Mouse (Mus musculus): ENCODE measurements around the gene Actn2. TPM values are rescaled to one million over a fixed set of nuclear protein-coding genes. Genes with fewer than 3 reads are reported as not detected.
A peak's percentile ranks its signal among the peaks of the same experiment; 100 is the strongest.

Actn2 gene
- polyA plus RNA-seq, 1 experiment from 2014 or later: 0.64 TPM

- Histone ChIP-seq H3K4me3 (ENCODE audit: low read depth, low read length) (no peak overlapping the region), H3K36me3 (ENCODE audit: control insufficient read depth, insufficient read depth, low read length) (no peaks in the 10 kb centered on the region), H3K9me3 (ENCODE audit: control insufficient read depth, low read depth, low read length) (no peaks in the 10 kb centered on the region), H3K27me3 (ENCODE audit: control insufficient read depth, insufficient read depth, low read length) (no peaks in the 10 kb centered on the region), H3K4me1 (ENCODE audit: control insufficient read depth, insufficient read depth, low read length) (no peaks in the 10 kb centered on the region), H3K27ac (ENCODE audit: low read length) (no peak overlapping the region), H3K4me2 (replicated peaks; ENCODE audit: low read depth, low read length) (no peak overlapping the region), H3K9ac (replicated peaks; ENCODE audit: low read depth, low read length) (no peak overlapping the region)
- no peak for ATAC-seq (ENCODE audit: insufficient number of reproducible peaks, insufficient read depth, low FRiP score, low read depth)
- 73% methylated on average over 4 of the region's 4 CpGs for WGBS
Observed at GRCm38 (mm10) chr13:12311371-12311770, 29.2 kb downstream of the Actn2 start.

- 75% methylated on average over 3 of the region's 3 CpGs for WGBS
- no peak overlapping the region for H3K27ac ChIP-seq (ENCODE audit: low read length)
- H3K4me1 ChIP-seq (ENCODE audit: control insufficient read depth, insufficient read depth, low read length): no peaks in the 10 kb centered on the region
- no peak overlapping the region for H3K4me2 ChIP-seq (replicated peaks; ENCODE audit: low read depth, low read length)
- H3K9me3 ChIP-seq (ENCODE audit: control insufficient read depth, low read depth, low read length): no peaks in the 10 kb centered on the region
- H3K27me3 ChIP-seq (ENCODE audit: control insufficient read depth, insufficient read depth, low read length): no peaks in the 10 kb centered on the region
- ATAC-seq (ENCODE audit: insufficient number of reproducible peaks, insufficient read depth, low FRiP score, low read depth): peak; percentile 68
- H3K9ac ChIP-seq (replicated peaks; ENCODE audit: low read depth, low read length): no peak overlapping the region
- H3K36me3 ChIP-seq (ENCODE audit: control insufficient read depth, insufficient read depth, low read length): no peaks in the 10 kb centered on the region
- H3K4me3 ChIP-seq (ENCODE audit: low read depth, low read length): no peak overlapping the region
Observed at GRCm38 (mm10) chr13:12309446-12309845, 31.1 kb downstream of the Actn2 start.

DNA sequence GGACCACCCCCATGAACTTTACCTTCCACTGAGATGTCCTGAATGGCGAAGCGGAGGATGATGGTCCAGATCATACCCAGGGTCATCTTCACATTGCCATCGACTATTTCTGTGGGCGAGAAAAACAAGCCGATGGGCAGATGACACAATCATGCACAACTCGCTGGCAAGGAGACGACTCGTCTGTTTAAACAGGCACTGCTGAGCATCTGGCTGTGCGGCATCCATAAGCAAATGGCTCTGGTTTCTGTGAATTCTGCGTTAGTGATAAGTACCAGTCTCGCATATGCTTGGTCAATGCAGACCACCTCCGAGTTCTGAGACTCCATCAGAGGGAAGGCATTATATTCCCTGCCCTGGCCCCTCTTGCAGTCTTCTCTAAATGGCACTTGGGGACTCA is 31.7 kb downstream of the Actn2 start:
- H3K9me3 ChIP-seq (ENCODE audit: control insufficient read depth, low read depth, low read length): no peaks in the 10 kb centered on the region
- no peak overlapping the region for H3K4me2 ChIP-seq (replicated peaks; ENCODE audit: low read depth, low read length)
- no peaks in the 10 kb centered on the region for H3K36me3 ChIP-seq (ENCODE audit: control insufficient read depth, insufficient read depth, low read length)
- ATAC-seq (ENCODE audit: insufficient number of reproducible peaks, insufficient read depth, low FRiP score, low read depth): no peak
- no peaks in the 10 kb centered on the region for H3K4me1 ChIP-seq (ENCODE audit: control insufficient read depth, insufficient read depth, low read length)
- no peak overlapping the region for H3K4me3 ChIP-seq (ENCODE audit: low read depth, low read length)
- H3K9ac ChIP-seq (replicated peaks; ENCODE audit: low read depth, low read length): no peak overlapping the region
- WGBS: 78% methylated on average over 12 of the region's 12 CpGs
- no peak overlapping the region for H3K27ac ChIP-seq (ENCODE audit: low read length)
- H3K27me3 ChIP-seq (ENCODE audit: control insufficient read depth, insufficient read depth, low read length): no peaks in the 10 kb centered on the region

DNA sequence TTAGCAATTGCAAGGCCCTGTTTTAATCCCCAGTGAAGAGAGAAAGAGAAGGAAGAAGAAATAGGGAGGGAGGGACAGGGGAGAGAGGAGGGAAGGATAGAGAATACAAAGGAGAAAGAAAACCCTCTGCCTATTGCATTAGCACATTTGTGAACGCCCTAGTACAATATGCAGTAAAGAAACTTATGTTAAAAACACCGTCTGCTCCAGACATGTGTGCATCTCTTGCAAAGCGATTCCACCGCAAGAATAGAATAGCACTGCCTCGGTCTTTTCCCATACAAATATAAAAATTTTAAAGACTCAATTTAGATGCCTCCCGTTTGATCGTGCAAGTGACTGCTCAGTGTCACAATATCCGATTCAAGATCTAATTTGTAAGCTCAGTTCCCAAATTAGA is 32.1 kb downstream of the Actn2 start:
- 81% methylated on average over 8 of the region's 8 CpGs for WGBS
- no peak for ATAC-seq (ENCODE audit: insufficient number of reproducible peaks, insufficient read depth, low FRiP score, low read depth)
- no peaks in the 10 kb centered on the region for H3K9me3 ChIP-seq (ENCODE audit: control insufficient read depth, low read depth, low read length)

GRCm38 (mm10) chr13:12307286-12307685 is 33.3 kb downstream of the Actn2 start:
- 61% methylated on average over 4 of the region's 4 CpGs for WGBS
- H3K27me3 ChIP-seq (ENCODE audit: control insufficient read depth, insufficient read depth, low read length): no peaks in the 10 kb centered on the region
- no peak for ATAC-seq (ENCODE audit: insufficient number of reproducible peaks, insufficient read depth, low FRiP score, low read depth)

More for the DNA sequence above, 32.1 kb downstream of the Actn2 start:
- H3K4me2 ChIP-seq (replicated peaks; ENCODE audit: low read depth, low read length): no peak overlapping the region
- no peak overlapping the region for H3K4me3 ChIP-seq (ENCODE audit: low read depth, low read length)
- H3K36me3 ChIP-seq (ENCODE audit: control insufficient read depth, insufficient read depth, low read length): no peaks in the 10 kb centered on the region
- no peak overlapping the region for H3K9ac ChIP-seq (replicated peaks; ENCODE audit: low read depth, low read length)
- no peak overlapping the region for H3K27ac ChIP-seq (ENCODE audit: low read length)
- H3K27me3 ChIP-seq (ENCODE audit: control insufficient read depth, insufficient read depth, low read length): no peaks in the 10 kb centered on the region
- no peaks in the 10 kb centered on the region for H3K4me1 ChIP-seq (ENCODE audit: control insufficient read depth, insufficient read depth, low read length)

DNA sequence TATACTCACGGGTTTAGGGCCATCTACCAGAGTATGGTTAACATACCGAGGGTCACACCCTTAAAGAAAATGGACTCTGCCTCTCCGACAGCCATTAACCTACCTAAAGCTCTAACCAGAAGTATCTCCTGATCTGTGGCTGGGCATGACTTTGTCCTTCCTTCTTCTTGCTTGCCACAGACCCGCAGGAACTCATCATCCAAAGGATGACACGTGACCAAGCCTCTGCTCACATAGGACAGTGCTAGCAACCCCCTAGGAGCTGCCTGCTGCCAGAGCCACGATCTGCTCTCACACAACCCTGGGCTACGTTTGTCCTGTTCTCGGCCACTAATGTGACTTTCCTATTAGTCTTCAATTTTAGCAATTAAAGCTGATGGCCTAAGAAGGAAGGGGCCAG is 35.0 kb downstream of the Actn2 start:
- Histone ChIP-seq H3K4me2 (replicated peaks; ENCODE audit: low read depth, low read length) (no peak overlapping the region), H3K9ac (replicated peaks; ENCODE audit: low read depth, low read length) (no peak overlapping the region), H3K27me3 (ENCODE audit: control insufficient read depth, insufficient read depth, low read length) (no peaks in the 10 kb centered on the region), H3K9me3 (ENCODE audit: control insufficient read depth, low read depth, low read length) (no peaks in the 10 kb centered on the region), H3K27ac (ENCODE audit: low read length) (no peak overlapping the region), H3K4me1 (ENCODE audit: control insufficient read depth, insufficient read depth, low read length) (no peaks in the 10 kb centered on the region), H3K36me3 (ENCODE audit: control insufficient read depth, insufficient read depth, low read length) (no peaks in the 10 kb centered on the region), H3K4me3 (ENCODE audit: low read depth, low read length) (no peak overlapping the region)
- no peak for ATAC-seq (ENCODE audit: insufficient number of reproducible peaks, insufficient read depth, low FRiP score, low read depth)
- 87% methylated on average over 8 of the region's 8 CpGs for WGBS

More at GRCm38 (mm10) chr13:12307286-12307685, 33.3 kb downstream of the Actn2 start:
- no peaks in the 10 kb centered on the region for H3K9me3 ChIP-seq (ENCODE audit: control insufficient read depth, low read depth, low read length)
- H3K4me2 ChIP-seq (replicated peaks; ENCODE audit: low read depth, low read length): no peak overlapping the region
- no peak overlapping the region for H3K27ac ChIP-seq (ENCODE audit: low read length)
- H3K4me3 ChIP-seq (ENCODE audit: low read depth, low read length): no peak overlapping the region
- H3K36me3 ChIP-seq (ENCODE audit: control insufficient read depth, insufficient read depth, low read length): no peaks in the 10 kb centered on the region
- H3K4me1 ChIP-seq (ENCODE audit: control insufficient read depth, insufficient read depth, low read length): no peaks in the 10 kb centered on the region
- no peak overlapping the region for H3K9ac ChIP-seq (replicated peaks; ENCODE audit: low read depth, low read length)

- Histone ChIP-seq H3K27ac (ENCODE audit: low read length) (no peak overlapping the region), H3K4me3 (ENCODE audit: low read depth, low read length) (no peak overlapping the region), H3K4me1 (ENCODE audit: control insufficient read depth, insufficient read depth, low read length) (no peaks in the 10 kb centered on the region), H3K4me2 (replicated peaks; ENCODE audit: low read depth, low read length) (no peak overlapping the region), H3K36me3 (ENCODE audit: control insufficient read depth, insufficient read depth, low read length) (no peaks in the 10 kb centered on the region), H3K9me3 (ENCODE audit: control insufficient read depth, low read depth, low read length) (no peaks in the 10 kb centered on the region), H3K27me3 (ENCODE audit: control insufficient read depth, insufficient read depth, low read length) (no peaks in the 10 kb centered on the region), H3K9ac (replicated peaks; ENCODE audit: low read depth, low read length) (no peak overlapping the region)
- 83% methylated on average over 5 of the region's 5 CpGs for WGBS
- no peak for ATAC-seq (ENCODE audit: insufficient number of reproducible peaks, insufficient read depth, low FRiP score, low read depth)
Observed at GRCm38 (mm10) chr13:12304991-12305390, 35.6 kb downstream of the Actn2 start.

DNA sequence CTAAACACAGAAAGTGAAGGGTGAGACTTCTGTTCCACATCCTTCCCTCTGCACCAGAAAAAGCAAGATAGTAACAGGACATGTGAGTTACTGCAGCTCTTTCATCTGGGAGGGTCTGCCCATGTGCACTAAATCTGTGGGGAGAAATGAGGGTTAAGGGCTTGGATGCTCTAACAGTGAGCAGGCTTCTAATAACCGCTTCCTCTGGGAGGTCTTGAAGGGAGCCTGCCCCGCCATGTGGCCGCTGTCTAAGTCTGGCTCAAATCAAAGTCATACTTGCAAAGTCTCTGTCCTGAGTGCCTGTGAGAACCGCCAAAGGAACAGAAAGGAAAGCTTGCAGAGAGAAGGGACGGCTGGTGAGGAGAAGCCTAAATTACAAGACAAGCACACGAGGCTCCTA is 42.8 kb downstream of the Actn2 start:
- no peaks in the 10 kb centered on the region for H3K36me3 ChIP-seq (ENCODE audit: control insufficient read depth, insufficient read depth, low read length)
- H3K4me2 ChIP-seq (replicated peaks; ENCODE audit: low read depth, low read length): no peak overlapping the region
- H3K9ac ChIP-seq (replicated peaks; ENCODE audit: low read depth, low read length): no peak overlapping the region
- H3K27ac ChIP-seq (ENCODE audit: low read length): no peak overlapping the region
- WGBS: 48% methylated on average over 6 of the region's 6 CpGs
- no peak overlapping the region for H3K4me3 ChIP-seq (ENCODE audit: low read depth, low read length)
- no peaks in the 10 kb centered on the region for H3K27me3 ChIP-seq (ENCODE audit: control insufficient read depth, insufficient read depth, low read length)
- H3K4me1 ChIP-seq (ENCODE audit: control insufficient read depth, insufficient read depth, low read length): no peaks in the 10 kb centered on the region
- H3K9me3 ChIP-seq (ENCODE audit: control insufficient read depth, low read depth, low read length): no peaks in the 10 kb centered on the region
- ATAC-seq (ENCODE audit: insufficient number of reproducible peaks, insufficient read depth, low FRiP score, low read depth): peak; percentile 66; the same call in 1 of the 2 replicates

- ATAC-seq (ENCODE audit: insufficient number of reproducible peaks, insufficient read depth, low FRiP score, low read depth): no peak
- no peaks in the 10 kb centered on the region for H3K4me1 ChIP-seq (ENCODE audit: control insufficient read depth, insufficient read depth, low read length)
- H3K9me3 ChIP-seq (ENCODE audit: control insufficient read depth, low read depth, low read length): no peaks in the 10 kb centered on the region
- H3K9ac ChIP-seq (replicated peaks; ENCODE audit: low read depth, low read length): no peak overlapping the region
- H3K27ac ChIP-seq (ENCODE audit: low read length): no peak overlapping the region
- WGBS: 89% methylated on average over 3 of the region's 3 CpGs
- H3K36me3 ChIP-seq (ENCODE audit: control insufficient read depth, insufficient read depth, low read length): no peaks in the 10 kb centered on the region
- no peak overlapping the region for H3K4me2 ChIP-seq (replicated peaks; ENCODE audit: low read depth, low read length)
- no peaks in the 10 kb centered on the region for H3K27me3 ChIP-seq (ENCODE audit: control insufficient read depth, insufficient read depth, low read length)
- H3K4me3 ChIP-seq (ENCODE audit: low read depth, low read length): no peak overlapping the region
Observed at GRCm38 (mm10) chr13:12296701-12297100, 43.9 kb downstream of the Actn2 start.

Data from stomach, embryonic 14.5 days (tissue).